Mouse (Mus musculus): ENCODE data around the gene Ing1.

GRCm38 (mm10) chr8:11572428-11572827 lies 17.1 kb downstream of the Ing1 start:
- no peak for TF ChIP-seq USF1 (IDR thresholded peaks at IDR 0.05; ENCODE audit: low read depth)
- no peak for TF ChIP-seq POLR2A (IDR thresholded peaks at IDR 0.05; ENCODE audit: insufficient read length, low read depth)
- no peak for TF ChIP-seq MAX (IDR thresholded peaks at IDR 0.05; ENCODE audit: low read depth)
- TF ChIP-seq E2F4 (IDR thresholded peaks at IDR 0.05; ENCODE audit: insufficient read depth): no peak
- TF ChIP-seq SRF (IDR thresholded peaks at IDR 0.05; ENCODE audit: control insufficient read depth, insufficient read length, low read depth): no peak
- TF ChIP-seq TCF3 (IDR thresholded peaks at IDR 0.05; ENCODE audit: insufficient read length, low read depth): peak; percentile 48
- TF ChIP-seq TCF12 (IDR thresholded peaks at IDR 0.05; ENCODE audit: insufficient read depth, poor library complexity, severe bottlenecking): peak; percentile 36
- peak in 1 of 3 experiments; percentile 86 for TF ChIP-seq MYOG (IDR thresholded peaks at IDR 0.05; ENCODE audit: control insufficient read depth in 1 of 3, insufficient read depth in 1 of 3, insufficient read length in 2 of 3, low read depth in 2 of 3)
- TF ChIP-seq MYOD1 (IDR thresholded peaks at IDR 0.05; ENCODE audit: control insufficient read depth in 1 of 3, insufficient read length in 2 of 3, low read depth in 2 of 3): peak in 2 of 3 experiments; percentile 59 to 68
- TF ChIP-seq REST (IDR thresholded peaks at IDR 0.05; ENCODE audit: insufficient read depth, insufficient read length): no peak

Measured in myocyte (in vitro differentiated cells).